Mouse (Mus musculus): ENCODE data around the gene Tgm7.

DNA sequence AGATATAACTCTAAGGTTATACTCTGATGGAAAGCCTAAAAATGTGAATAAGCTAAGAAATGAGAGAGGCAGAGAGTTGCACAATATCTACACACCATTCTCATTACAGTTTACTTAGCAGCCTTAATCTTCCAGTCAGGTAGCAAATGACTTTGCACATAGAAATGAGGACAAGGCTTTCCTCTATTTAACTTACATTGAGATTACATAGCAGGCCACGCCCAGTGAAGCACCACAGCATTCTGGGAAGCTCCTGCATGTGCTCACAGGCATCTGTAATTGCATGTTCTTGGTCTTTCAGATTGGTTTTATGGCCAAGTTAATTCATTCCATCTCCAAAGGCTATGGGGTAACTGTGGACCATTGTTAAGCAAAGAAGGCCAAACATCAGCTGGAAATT is 23.2 kb upstream of the Tgm7 start:
- TF ChIP-seq POLR2A (IDR thresholded peaks at IDR 0.05; ENCODE audit: insufficient read depth, low read length) (no peak), CTCF (IDR thresholded peaks at IDR 0.05; ENCODE audit: low read depth, low read length) (no peak), EP300 (IDR thresholded peaks at IDR 0.05; ENCODE audit: insufficient read depth, low read depth, low read length) (no peak)
